Mouse (Mus musculus) ES-E14 (cell line): ENCODE measurements at regions not wholly inside any gene's neighbourhood (a gene's known extent, or its start where the extent isn't known, plus 50 kb on each side); places are given as distances from the start of the nearest gene placed in this dataset.

Source experiments
- ZC3H11A ChIP-seq: IDR thresholded peaks from 2 replicates; pipeline ENCODE4 v1.6.1; 2012; ENCODE audit warnings: low read depth, mild to moderate bottlenecking, inconsistent platforms, low read length, borderline replicate concordance
- ZNF384 ChIP-seq: IDR thresholded peaks from 2 replicates; pipeline ENCODE4 v1.6.1; 2012; ENCODE audit warnings: low read depth, low read length, inconsistent platforms

GRCm38 (mm10) chr4:34226089-34226840, 176.3 kb upstream of the Spaca1 start:
- TF ChIP-seq ZC3H11A (no peak), ZNF384 (no peak)
